Mouse (Mus musculus) olfactory bulb, adult 2 months (tissue): Measurements from ENCODE around the gene Tsc22d3.

ENCODE experiments used
- CTCF ChIP-seq: fragments of 200-500 bp; IDR thresholded peaks from 2 replicates; pipeline ENCODE4 v1.5.1; 2012; ENCODE audit warnings: low read depth, mild to moderate bottlenecking, low read length, moderate library complexity; ENCODE audit not compliant: insufficient read depth
- POLR2A ChIP-seq: fragments of 200-500 bp; IDR thresholded peaks from 2 replicates; pipeline ENCODE4 v1.6.1; 2012; ENCODE audit warnings: mild to moderate bottlenecking, low read depth, low read length, moderate library complexity; ENCODE audit not compliant: insufficient read depth

- TF ChIP-seq POLR2A (no peak), CTCF (no peak)
Observed at GRCm38 (mm10) chrX:140541711-140542473, 58.6 kb downstream of the Tsc22d3 start.
